Mouse (Mus musculus) cerebellum, adult 2 months (tissue): ENCODE measurements around the gene Slc36a2. TPM values are rescaled to one million over a fixed set of nuclear protein-coding genes. Genes with fewer than 3 reads are reported as not detected.

ENCODE experiments used
- DNase-seq, 2 experiments: peaks; one replicate each; pipeline ENCODE4 v3.0.0; 2021
- H3K27ac ChIP-seq: fragments of 200-500 bp; 2 replicates; pipeline ENCODE4 v1.5.1; 2012; ENCODE audit warnings: low read length, control low read depth, inconsistent platforms; ENCODE audit not compliant: insufficient read depth
- H3K27me3 ChIP-seq: fragments of 200-500 bp; 2 replicates; pipeline ENCODE4 v1.6.1; 2012; ENCODE audit warnings: inconsistent platforms, mild to moderate bottlenecking, low read length, moderate library complexity; ENCODE audit not compliant: control insufficient read depth, insufficient read depth
- H3K4me1 ChIP-seq: fragments of 200-500 bp; 2 replicates; pipeline ENCODE4 v1.6.1; 2011; ENCODE audit warnings: low read length; ENCODE audit not compliant: control insufficient read depth, insufficient read depth
- H3K4me3 ChIP-seq: fragments of 200-500 bp; replicated peaks from 2 replicates; pipeline ENCODE3; 2011; ENCODE audit warnings: mild to moderate bottlenecking, low read depth, low read length, control low read depth; ENCODE audit not compliant: insufficient read depth
- CTCF ChIP-seq: fragments of 200-500 bp; IDR thresholded peaks from 2 replicates; pipeline ENCODE4 v1.5.1; 2011; ENCODE audit warnings: low read depth, mild to moderate bottlenecking, control low read depth, low read length, moderate library complexity, borderline replicate concordance; ENCODE audit not compliant: insufficient read depth
- POLR2A ChIP-seq: fragments of 200-500 bp; IDR thresholded peaks from 2 replicates; pipeline ENCODE4 v1.6.1; 2011; ENCODE audit warnings: low read length, control low read depth, borderline replicate concordance; ENCODE audit not compliant: insufficient read depth
- WGBS: fragments of 180-500 bp; shearing (Covaris S2); methylation state at CpG from one replicate; pipeline ENCODE4 v1.1.7; 2018; 5-methylcytosine and 5-hydroxymethylcytosine counted together
- polyA plus RNA-seq: library from polyadenylated mRNA; depleted of rRNA; stranded (reverse); fragments of >200 nt; gene quantifications from 2 replicates; pipeline ENCODE4 v1.2.3, GENCODE M21; 2012; rRNA removed

The Slc36a2 gene
- polyA plus RNA-seq, result 0.71 and 0.82 TPM in 2 replicates

- 8% methylated on average over 10 of the region's 10 CpGs for WGBS
Measured at GRCm38 (mm10) chr11:55184733-55185291, at the start of gene Slc36a2. Gene Slc36a2, minus strand, starts transcription at chr11:55185077.

GRCm38 (mm10) chr11:55234288-55234687, 49.4 kb upstream of the Slc36a2 start:
- no peak for TF ChIP-seq CTCF
- TF ChIP-seq POLR2A, result no peak
- Histone ChIP-seq H3K4me1 (peaks cover 23% of the 10 kb centered on the region), H3K27me3 (no peaks in the 10 kb centered on the region), H3K27ac (no peak overlapping the region), H3K4me3 (no peak overlapping the region)
- peak; percentile 81 to 86 for DNase-seq
- 11% methylated on average over 7 of the region's 7 CpGs for WGBS

More at GRCm38 (mm10) chr11:55184733-55185291, at the start of gene Slc36a2:
- Histone ChIP-seq H3K27me3 (no peaks in the 10 kb centered on the region), H3K4me1 (peaks cover 16% of the 10 kb centered on the region), H3K4me3 (no peak within 1 kb of the TSS), H3K27ac (no peak within 1 kb of the TSS)
- DNase-seq, result peak; percentile 81 to 89
- TF ChIP-seq POLR2A, result no peak
- TF ChIP-seq CTCF, result no peak

GRCm38 (mm10) chr11:55231034-55231433, 46.2 kb upstream of the Slc36a2 start:
- DNase-seq, result no peak
- H3K27ac ChIP-seq, result no peak overlapping the region
- peaks cover 19% of the 10 kb centered on the region for H3K4me1 ChIP-seq
- WGBS, result 92% methylated on average over 6 of the region's 6 CpGs
- no peaks in the 10 kb centered on the region for H3K27me3 ChIP-seq
- no peak for TF ChIP-seq POLR2A
- TF ChIP-seq CTCF, result no peak
- H3K4me3 ChIP-seq, result no peak overlapping the region

GRCm38 (mm10) chr11:55221306-55221705, 36.4 kb upstream of the Slc36a2 start:
- 74% methylated on average over 7 of the region's 7 CpGs for WGBS
- no peaks in the 10 kb centered on the region for H3K4me1 ChIP-seq
- no peak overlapping the region for H3K4me3 ChIP-seq
- no peak for DNase-seq
- no peaks in the 10 kb centered on the region for H3K27me3 ChIP-seq
- H3K27ac ChIP-seq, result no peak overlapping the region
- TF ChIP-seq CTCF (no peak), POLR2A (no peak)

- TF ChIP-seq CTCF (no peak), POLR2A (no peak)
- H3K27ac ChIP-seq, result no peak overlapping the region
- H3K27me3 ChIP-seq, result no peaks in the 10 kb centered on the region
- DNase-seq, result no peak
- 88% methylated on average over 3 of the region's 3 CpGs for WGBS
- no peak overlapping the region for H3K4me3 ChIP-seq
- 0 out of 2 replicates have a peak, but pooled peaks cover 3% of the 10 kb centered on the region for H3K4me1 ChIP-seq
Measured at GRCm38 (mm10) chr11:55218473-55218872, 33.6 kb upstream of the Slc36a2 start.

- Histone ChIP-seq H3K4me3 (no peak overlapping the region), H3K4me1 (0 out of 2 replicates have a peak, but pooled peaks cover 3% of the 10 kb centered on the region), H3K27ac (no peak overlapping the region), H3K27me3 (no peaks in the 10 kb centered on the region)
- no peak for TF ChIP-seq CTCF
- TF ChIP-seq POLR2A, result no peak
- no peak for DNase-seq
- 82% methylated on average over 7 of the region's 7 CpGs for WGBS
Measured at GRCm38 (mm10) chr11:55217880-55218279, 33.0 kb upstream of the Slc36a2 start.

GRCm38 (mm10) chr11:55217418-55217817, 32.5 kb upstream of the Slc36a2 start:
- no peaks in the 10 kb centered on the region for H3K27me3 ChIP-seq
- 0 out of 2 replicates have a peak, but pooled peaks cover 3% of the 10 kb centered on the region for H3K4me1 ChIP-seq
- TF ChIP-seq POLR2A, result no peak
- TF ChIP-seq CTCF, result no peak
- 77% methylated on average over 4 of the region's 4 CpGs for WGBS
- no peak overlapping the region for H3K27ac ChIP-seq
- no peak overlapping the region for H3K4me3 ChIP-seq
- no peak for DNase-seq

- H3K27ac ChIP-seq, result no peak overlapping the region
- DNase-seq, result no peak
- 50% methylated on average over 13 of the region's 13 CpGs for WGBS
- 0 out of 2 replicates have a peak, but pooled peaks cover 3% of the 10 kb centered on the region for H3K4me1 ChIP-seq
- TF ChIP-seq POLR2A (no peak), CTCF (no peak)
- no peaks in the 10 kb centered on the region for H3K27me3 ChIP-seq
- H3K4me3 ChIP-seq, result no peak overlapping the region
Measured at GRCm38 (mm10) chr11:55216830-55217229, 32.0 kb upstream of the Slc36a2 start.
